Mouse (Mus musculus) MEL (cell line): ENCODE data around the gene Vstm4.

Experiments
- CTCF ChIP-seq, 3 experiments: IDR thresholded peaks in 2 of 3; conservative IDR thresholded peaks in 1 of 3; 2 replicates each; pipeline ENCODE4 v1.5.1; 2011 to 2012; ENCODE audit warnings: low read length in 3 of 3, low read depth in 2 of 3, mild to moderate bottlenecking in 2 of 3, improper control_type of control experiment in 1 of 3, inconsistent platforms in 1 of 3, mixed read lengths in 1 of 3, moderate library complexity in 1 of 3; ENCODE audit not compliant: control insufficient read depth in 1 of 3, insufficient read depth in 1 of 3, poor library complexity in 1 of 3, severe bottlenecking in 1 of 3
- E2F4 ChIP-seq: IDR thresholded peaks from 2 replicates; pipeline ENCODE4 v1.6.1; 2011; ENCODE audit warnings: low read depth, low read length, improper control_type of control experiment, borderline replicate concordance
- MXI1 ChIP-seq: IDR thresholded peaks from 2 replicates; pipeline ENCODE4 v1.6.1; 2011; ENCODE audit warnings: mild to moderate bottlenecking, low read depth, low read length, improper control_type of control experiment
- NRF1 ChIP-seq: IDR thresholded peaks from 2 replicates; pipeline ENCODE4 v1.6.1; 2014; ENCODE audit warnings: low read depth, mild to moderate bottlenecking, inconsistent platforms, low read length, improper control_type of control experiment, moderate library complexity; ENCODE audit not compliant: poor library complexity, insufficient read depth, severe bottlenecking
- POLR2AphosphoS2 ChIP-seq: IDR thresholded peaks from 2 replicates; pipeline ENCODE4 v1.6.1; 2011; ENCODE audit warnings: low read length, improper control_type of control experiment

GRCm38 (mm10) chr14:32958671-32959070, 102.1 kb downstream of the Vstm4 start:
- TF ChIP-seq NRF1, result no peak
- no peak for TF ChIP-seq MXI1
- TF ChIP-seq CTCF (IDR thresholded peaks at IDR 0.05 in 2 of 3, conservative IDR thresholded peaks at IDR 0.05 in 1 of 3; ENCODE audit: control insufficient read depth in 1 of 3, insufficient read depth in 1 of 3, low read depth in 2 of 3, low read length in 3 of 3, poor library complexity in 1 of 3, severe bottlenecking in 1 of 3), result no peak
- TF ChIP-seq E2F4, result no peak
- TF ChIP-seq POLR2AphosphoS2, result no peak
